Mouse (Mus musculus) lung, adult 2 months (tissue): Measurements from ENCODE around the gene Ruvbl2. TPM values are rescaled to one million over a fixed set of nuclear protein-coding genes. Genes with fewer than 3 reads are reported as not detected.

ENCODE experiments used
- DNase-seq: peaks from one replicate; pipeline ENCODE4 v3.0.0; 2022
- H3K4me1 ChIP-seq: fragments of 200-500 bp; 2 replicates; pipeline ENCODE4 v1.6.1; 2011; ENCODE audit warnings: low read length; ENCODE audit not compliant: control insufficient read depth, insufficient read depth
- H3K4me3 ChIP-seq: fragments of 200-500 bp; replicated peaks from 2 replicates; pipeline ENCODE3; 2011; ENCODE audit warnings: low read depth, mild to moderate bottlenecking, control low read depth, low read length; ENCODE audit errors: extremely low read depth
- CTCF ChIP-seq: fragments of 200-500 bp; IDR thresholded peaks from 2 replicates; pipeline ENCODE4 v1.5.1; 2011; ENCODE audit warnings: mild to moderate bottlenecking, low read length, control low read depth; ENCODE audit not compliant: insufficient read depth
- POLR2A ChIP-seq: fragments of 200-500 bp; IDR thresholded peaks from 2 replicates; pipeline ENCODE4 v1.6.1; 2011; ENCODE audit warnings: low read depth, mild to moderate bottlenecking, control low read depth, low read length, borderline replicate concordance; ENCODE audit errors: extremely low read depth
- WGBS: fragments of 180-500 bp; shearing (Covaris S2); methylation state at CpG from one replicate; pipeline ENCODE4 v1.1.7; 2018; 5-methylcytosine and 5-hydroxymethylcytosine counted together
- polyA plus RNA-seq: library from polyadenylated mRNA; depleted of rRNA; stranded (reverse); fragments of >200 nt; gene quantifications from 2 replicates; pipeline ENCODE4 v1.2.3, GENCODE M21; 2012; rRNA removed

Gene Ruvbl2
- polyA plus RNA-seq, 1 experiment: 61.1 TPM

- Histone ChIP-seq H3K4me1 (no peaks in the 10 kb centered on the region), H3K4me3 (no peak overlapping the region)
- no peak for DNase-seq
- no peak for TF ChIP-seq POLR2A
- no peak for TF ChIP-seq CTCF
- WGBS: 82% methylated on average over 1 of the region's 1 CpGs
These were observed 61.8 kb downstream of the Ruvbl2 start for GRCm38 (mm10) chr7:45376057-45376456.

- WGBS: 88% methylated on average over 8 of the region's 8 CpGs
- no peak overlapping the region for H3K4me3 ChIP-seq
- no peaks in the 10 kb centered on the region; the same call in none of the 2 replicates for H3K4me1 ChIP-seq
- DNase-seq: no peak
- TF ChIP-seq CTCF: no peak
- no peak for TF ChIP-seq POLR2A
These were observed 63.3 kb downstream of the Ruvbl2 start for GRCm38 (mm10) chr7:45374620-45375019.

GRCm38 (mm10) chr7:45372371-45372770 is 65.5 kb downstream of the Ruvbl2 start:
- H3K4me3 ChIP-seq: no peak overlapping the region
- TF ChIP-seq CTCF (no peak), POLR2A (no peak)
- WGBS: 77% methylated on average over 5 of the region's 5 CpGs
- no peak for DNase-seq
- H3K4me1 ChIP-seq: no peaks in the 10 kb centered on the region; the same call in none of the 2 replicates

Other genes with a start within 250 kb of the Ruvbl2 start
- 3.3 and 4.1 TPM in 2 replicates for gene Ccdc155, start 233.2 kb downstream of the Ruvbl2 start, polyA plus RNA-seq
- 1.4 and 5.2 TPM in 2 replicates for gene Dkkl1, start 225.9 kb downstream of the Ruvbl2 start, polyA plus RNA-seq
- gene Tead2, start 222.3 kb downstream of the Ruvbl2 start, polyA plus RNA-seq: 37.6 and 44.1 TPM in 2 replicates
- 82.1 and 84.1 TPM in 2 replicates for gene Cd37, start 199.0 kb downstream of the Ruvbl2 start, polyA plus RNA-seq
- 0.12 TPM in 1 of 2 replicates, not detected in the other for gene Slc6a16, start 197.0 kb downstream of the Ruvbl2 start, polyA plus RNA-seq
- gene Slc6a21, start 160.6 kb downstream of the Ruvbl2 start, polyA plus RNA-seq: not detected in 2 replicates
- 41.8 and 44.8 TPM in 2 replicates for gene Trpm4, start 104.3 kb downstream of the Ruvbl2 start, polyA plus RNA-seq
- 2.4 and 10.0 TPM in 2 replicates for gene Hrc, start 102.8 kb downstream of the Ruvbl2 start, polyA plus RNA-seq
- 1.2 and 3.7 TPM in 2 replicates for gene Ppfia3, start 71.1 kb downstream of the Ruvbl2 start, polyA plus RNA-seq
- gene Lin7b, start 67.5 kb downstream of the Ruvbl2 start, polyA plus RNA-seq: 1.4 and 2.2 TPM in 2 replicates
- gene Snrnp70, start 42.4 kb downstream of the Ruvbl2 start, polyA plus RNA-seq: 240 and 319 TPM in 2 replicates
- gene Kcna7, start 32.4 kb downstream of the Ruvbl2 start, polyA plus RNA-seq: 0.23 and 2.3 TPM in 2 replicates
- gene Ntf5, start 24.4 kb downstream of the Ruvbl2 start, polyA plus RNA-seq: 4.6 and 4.8 TPM in 2 replicates
- gene Lhb, start 17.3 kb downstream of the Ruvbl2 start, polyA plus RNA-seq: 26.5 and 33.4 TPM in 2 replicates
- gene Gys1, start 3.3 kb downstream of the Ruvbl2 start, polyA plus RNA-seq: 33.0 and 39.4 TPM in 2 replicates
- 2,878 and 3,367 TPM in 2 replicates for gene Ftl1, start 21.8 kb upstream of the Ruvbl2 start, polyA plus RNA-seq
- 117 and 128 TPM in 2 replicates for gene Bax, start 28.8 kb upstream of the Ruvbl2 start, polyA plus RNA-seq
- gene Tulp2, start 43.8 kb upstream of the Ruvbl2 start, polyA plus RNA-seq: 0.11 and 0.17 TPM in 2 replicates
- not detected in 2 replicates for gene Gm45808, start 48.7 kb upstream of the Ruvbl2 start, polyA plus RNA-seq
- gene Dhdh, start 50.7 kb upstream of the Ruvbl2 start, polyA plus RNA-seq: 4.4 and 5.4 TPM in 2 replicates
- gene Nucb1, start 72.3 kb upstream of the Ruvbl2 start, polyA plus RNA-seq: 420 and 430 TPM in 2 replicates
- 58.6 and 73.7 TPM in 2 replicates for gene Ppp1r15a, start 88.2 kb upstream of the Ruvbl2 start, polyA plus RNA-seq
- gene Plekha4, start 88.2 kb upstream of the Ruvbl2 start, polyA plus RNA-seq: 11.8 and 13.1 TPM in 2 replicates
- gene Hsd17b14, start 116.8 kb upstream of the Ruvbl2 start, polyA plus RNA-seq: 2.1 and 3.0 TPM in 2 replicates
- 44.2 TPM in 2 replicates for gene Bcat2, start 132.1 kb upstream of the Ruvbl2 start, polyA plus RNA-seq
- not detected in 2 replicates for gene Fgf21, start 177.4 kb upstream of the Ruvbl2 start, polyA plus RNA-seq
- gene Fut1, start 179.2 kb upstream of the Ruvbl2 start, polyA plus RNA-seq: 0.78 TPM in 1 of 2 replicates, not detected in the other
- 1.7 and 2.0 TPM in 2 replicates for gene Izumo1, start 183.7 kb upstream of the Ruvbl2 start, polyA plus RNA-seq
- 139 and 181 TPM in 2 replicates for gene Rasip1, start 189.4 kb upstream of the Ruvbl2 start, polyA plus RNA-seq
- 8.6 and 13.2 TPM in 2 replicates for gene Mamstr, start 201.9 kb upstream of the Ruvbl2 start, polyA plus RNA-seq
- gene Fut2, start 228.3 kb upstream of the Ruvbl2 start, polyA plus RNA-seq: 1.0 and 4.1 TPM in 2 replicates
- 5.5 and 7.7 TPM in 2 replicates for gene Ntn5, start 245.9 kb upstream of the Ruvbl2 start, polyA plus RNA-seq